Mouse (Mus musculus) spleen, adult 2 months (tissue): ENCODE results near the gene P4ha3.

Experiments used
- CTCF ChIP-seq: fragments of 200-500 bp; IDR thresholded peaks from 2 replicates; pipeline ENCODE4 v1.5.1; 2011; ENCODE audit warnings: mild to moderate bottlenecking, inconsistent platforms; ENCODE audit not compliant: insufficient read depth, insufficient read length, insufficient replicate concordance; ENCODE audit errors: extremely low read depth
- POLR2A ChIP-seq: fragments of 200-500 bp; IDR thresholded peaks from 2 replicates; pipeline ENCODE4 v1.6.1; 2011; ENCODE audit warnings: low read depth, low read length, inconsistent platforms

GRCm38 (mm10) chr7:100279803-100280202, 5.5 kb upstream of the P4ha3 start:
- peak; percentile 13; the same call in 1 of the 2 replicates for TF ChIP-seq CTCF
- TF ChIP-seq POLR2A, result no peak
